Mouse (Mus musculus): Measurements from ENCODE around the gene Prim2. TPM values are rescaled to one million over a fixed set of nuclear protein-coding genes. Genes with fewer than 3 reads are reported as not detected.
"Not testable (repeated sequence)": the region's sequence is repeated elsewhere in the genome, so short reads cannot be mapped to it uniquely, and the experiment has no call there.

The Prim2 gene
- polyA plus RNA-seq, 1 experiment: 28.3 TPM

DNA sequence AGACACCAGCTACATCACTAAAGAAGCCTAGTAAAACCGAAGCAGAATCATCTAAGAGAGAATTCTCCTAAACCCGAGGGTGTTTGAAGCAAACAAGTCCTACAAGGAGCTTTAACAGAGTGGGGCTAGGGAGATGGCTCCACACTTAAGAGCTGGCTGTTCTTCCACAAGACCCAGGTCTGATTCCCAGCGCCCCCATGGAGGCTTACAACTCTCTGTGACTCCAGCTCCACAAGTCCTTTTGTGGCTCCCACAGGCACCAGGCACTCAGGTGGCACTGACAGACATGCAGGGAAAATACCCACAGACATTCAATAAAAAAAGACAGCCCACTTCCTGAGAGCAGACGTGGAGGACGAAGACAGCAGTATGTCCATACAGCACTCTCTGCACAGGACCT, 29.5 kb downstream of the Prim2 start:
- H3K4me3 ChIP-seq (ENCODE audit: insufficient read depth, low read length): no peak overlapping the region
- no peak for TF ChIP-seq CTCF (IDR thresholded peaks at IDR 0.05; ENCODE audit: borderline replicate concordance, insufficient read depth, low read length)
- TF ChIP-seq POLR2A (IDR thresholded peaks at IDR 0.05; ENCODE audit: low read depth, low read length): no peak
- H3K27ac ChIP-seq (ENCODE audit: insufficient read depth, low read length): no peak overlapping the region

DNA sequence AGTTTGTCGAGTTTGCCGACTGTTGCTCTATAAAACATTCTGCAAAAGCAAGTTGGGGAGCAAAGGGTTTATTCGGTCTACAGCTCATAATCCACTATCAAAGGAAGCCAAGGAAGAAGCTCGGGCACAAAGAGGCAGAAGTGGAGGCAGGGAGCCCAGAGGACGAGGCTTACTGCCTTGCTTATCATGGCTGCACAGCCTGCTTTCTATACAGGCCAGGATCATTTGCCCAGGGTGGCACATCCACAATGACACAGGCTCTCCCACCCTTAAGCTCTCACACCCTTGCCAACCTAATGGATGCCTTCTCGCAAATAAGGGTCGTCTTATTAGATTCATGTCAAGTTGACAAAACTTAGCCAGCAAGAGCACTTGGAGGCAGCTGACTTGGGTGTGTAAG, 30.4 kb downstream of the Prim2 start:
- no peak overlapping the region for H3K4me3 ChIP-seq (ENCODE audit: insufficient read depth, low read length)
- H3K4me1 ChIP-seq (ENCODE audit: control insufficient read depth, insufficient read depth, low read length): no peaks in the 10 kb centered on the region
- H3K27ac ChIP-seq (ENCODE audit: insufficient read depth, low read length): no peak overlapping the region
- TF ChIP-seq POLR2A (IDR thresholded peaks at IDR 0.05; ENCODE audit: low read depth, low read length) (no peak), CTCF (IDR thresholded peaks at IDR 0.05; ENCODE audit: borderline replicate concordance, insufficient read depth, low read length) (no peak)

More for the DNA sequence above, 29.5 kb downstream of the Prim2 start:
- no peaks in the 10 kb centered on the region for H3K4me1 ChIP-seq (ENCODE audit: control insufficient read depth, insufficient read depth, low read length)

DNA sequence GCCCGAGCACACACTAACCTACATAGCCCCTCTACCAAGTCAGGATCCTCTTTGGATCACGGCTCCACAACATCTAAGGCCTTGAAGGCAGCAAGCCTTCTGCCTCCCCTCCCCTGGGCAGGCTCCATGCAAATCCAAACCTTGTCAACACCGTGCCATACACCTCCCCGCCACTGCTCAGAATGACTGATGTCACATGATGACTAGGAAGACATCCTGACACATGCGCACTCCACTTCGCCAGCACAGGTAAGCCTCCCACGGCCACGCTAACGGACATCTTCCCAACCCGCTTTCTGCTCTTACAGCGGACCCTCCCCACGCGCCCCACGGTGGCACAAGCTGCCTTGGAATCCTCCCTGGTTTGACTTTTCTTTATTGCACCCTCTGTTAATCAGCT, 31.8 kb downstream of the Prim2 start:
- Histone ChIP-seq H3K27ac (ENCODE audit: insufficient read depth, low read length) (no peak overlapping the region), H3K4me1 (ENCODE audit: control insufficient read depth, insufficient read depth, low read length) (no peaks in the 10 kb centered on the region), H3K4me3 (ENCODE audit: insufficient read depth, low read length) (no peak overlapping the region)
- TF ChIP-seq CTCF (IDR thresholded peaks at IDR 0.05; ENCODE audit: borderline replicate concordance, insufficient read depth, low read length) (no peak), POLR2A (IDR thresholded peaks at IDR 0.05; ENCODE audit: low read depth, low read length) (no peak)

DNA sequence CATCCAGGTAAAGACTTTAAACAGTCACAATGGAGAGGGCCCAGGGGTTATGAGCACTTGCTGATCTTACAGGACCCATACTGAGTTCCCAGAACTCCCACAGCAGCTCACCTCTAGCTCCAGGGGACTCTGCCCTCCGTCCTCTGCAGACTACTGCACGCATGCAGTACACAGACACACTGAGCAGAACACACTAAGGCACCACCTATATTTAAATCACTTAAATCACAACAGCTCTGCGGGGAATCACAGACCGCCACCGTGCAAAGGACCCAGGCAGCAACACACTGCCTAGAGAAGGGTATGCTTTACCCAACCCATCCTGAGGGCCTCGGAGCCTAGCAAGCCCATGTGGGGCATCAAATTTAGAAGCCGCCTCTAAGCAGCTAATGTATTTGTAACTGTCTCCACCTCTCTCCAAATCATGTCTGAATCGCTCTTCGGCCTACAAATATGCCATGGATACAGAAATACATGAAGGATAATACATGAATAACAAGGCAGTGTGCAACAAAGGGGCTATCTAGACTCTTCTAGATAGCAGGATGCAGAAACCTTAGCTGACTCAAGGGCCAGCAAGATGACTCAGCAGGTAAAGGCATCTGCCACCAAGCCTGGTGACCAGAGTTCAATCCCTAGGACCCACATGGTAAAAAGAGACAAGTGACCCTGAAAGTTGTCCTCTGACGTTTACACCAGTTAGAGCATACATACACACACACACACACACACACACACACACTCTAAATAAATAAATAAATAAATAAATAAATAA, 33.0 kb downstream of the Prim2 start:
- H3K4me3 ChIP-seq (ENCODE audit: insufficient read depth, low read length): no peak overlapping the region
- TF ChIP-seq POLR2A (IDR thresholded peaks at IDR 0.05; ENCODE audit: low read depth, low read length) (no peak), CTCF (IDR thresholded peaks at IDR 0.05; ENCODE audit: borderline replicate concordance, insufficient read depth, low read length) (no peak)
- H3K4me1 ChIP-seq (ENCODE audit: control insufficient read depth, insufficient read depth, low read length): no peaks in the 10 kb centered on the region
- no peak overlapping the region for H3K27ac ChIP-seq (ENCODE audit: insufficient read depth, low read length)

DNA sequence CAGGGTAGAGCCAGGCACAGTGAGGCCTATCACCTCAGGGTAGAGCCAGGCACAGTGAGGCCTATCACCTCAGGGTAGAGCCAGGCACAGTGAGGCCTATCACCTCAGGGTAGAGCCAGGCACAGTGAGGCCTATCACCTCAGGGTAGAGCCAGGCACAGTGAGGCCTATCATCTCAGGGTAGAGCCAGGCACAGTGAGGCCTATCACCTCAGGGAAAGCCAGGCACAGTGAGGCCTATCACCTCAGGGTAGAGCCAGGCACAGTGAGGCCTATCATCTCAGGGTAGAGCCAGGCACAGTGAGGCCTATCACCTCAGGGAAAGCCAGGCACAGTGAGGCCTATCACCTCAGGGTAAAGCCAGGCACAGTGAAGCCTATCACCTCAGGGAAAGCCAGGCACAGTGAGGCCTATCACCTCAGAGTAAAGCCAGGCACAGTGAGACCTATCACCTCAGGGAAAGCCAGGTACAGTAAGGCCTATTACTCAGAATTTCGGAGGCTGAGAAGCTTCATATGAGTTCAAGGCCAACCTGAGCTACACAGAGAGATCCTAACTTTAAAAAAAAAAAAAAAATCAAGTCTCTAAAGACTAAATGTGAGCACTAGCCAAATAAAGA, 38.5 kb downstream of the Prim2 start:
- H3K4me1 ChIP-seq (ENCODE audit: control insufficient read depth, insufficient read depth, low read length); H3K4me3 ChIP-seq (ENCODE audit: insufficient read depth, low read length); H3K27ac ChIP-seq (ENCODE audit: insufficient read depth, low read length): not testable (repeated sequence)

DNA sequence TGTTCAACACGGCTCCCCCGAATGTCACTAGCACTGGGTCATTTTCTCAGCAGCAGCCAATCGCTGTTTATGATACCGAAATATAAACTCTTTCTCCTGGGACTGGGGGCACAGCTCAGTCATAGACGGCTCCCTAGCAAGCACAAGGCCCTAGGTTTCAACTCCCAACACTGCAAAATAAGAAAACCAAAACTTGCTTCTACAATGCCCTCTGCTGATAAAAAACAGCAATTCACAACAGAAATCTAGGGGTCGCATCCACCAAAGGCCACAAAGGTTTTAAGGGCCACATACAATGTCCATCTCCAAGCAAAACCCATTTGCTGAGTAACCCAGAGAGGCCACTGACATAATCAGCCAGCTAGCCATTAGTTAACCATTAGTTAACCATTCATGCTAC, 41.8 kb downstream of the Prim2 start:
- H3K4me3 ChIP-seq (ENCODE audit: insufficient read depth, low read length): no peak overlapping the region
- no peak overlapping the region for H3K27ac ChIP-seq (ENCODE audit: insufficient read depth, low read length)
- H3K4me1 ChIP-seq (ENCODE audit: control insufficient read depth, insufficient read depth, low read length): no peaks in the 10 kb centered on the region
- no peak for TF ChIP-seq POLR2A (IDR thresholded peaks at IDR 0.05; ENCODE audit: low read depth, low read length)
- no peak for TF ChIP-seq CTCF (IDR thresholded peaks at IDR 0.05; ENCODE audit: borderline replicate concordance, insufficient read depth, low read length)

DNA sequence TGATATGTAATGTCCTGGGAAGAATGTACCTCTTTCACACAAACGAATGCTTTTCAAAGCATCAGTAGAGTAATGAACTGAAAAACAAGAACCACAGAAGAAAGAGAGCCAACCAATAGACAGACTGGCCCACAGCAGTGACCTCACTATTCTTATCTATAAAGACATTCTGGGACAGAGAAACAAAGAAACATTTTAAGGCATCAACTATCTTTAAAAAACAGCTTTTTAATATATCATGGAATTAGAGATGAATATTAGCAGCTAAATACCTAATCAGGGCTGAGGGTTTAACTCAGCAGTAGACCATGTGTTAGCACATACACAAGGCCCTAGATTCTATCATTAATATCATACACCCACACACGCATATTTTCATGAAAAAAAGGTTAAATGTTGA, 42.5 kb downstream of the Prim2 start:
- H3K27ac ChIP-seq (ENCODE audit: insufficient read depth, low read length): no peak overlapping the region
- H3K4me3 ChIP-seq (ENCODE audit: insufficient read depth, low read length): no peak overlapping the region
- TF ChIP-seq CTCF (IDR thresholded peaks at IDR 0.05; ENCODE audit: borderline replicate concordance, insufficient read depth, low read length): no peak
- TF ChIP-seq POLR2A (IDR thresholded peaks at IDR 0.05; ENCODE audit: low read depth, low read length): no peak
- H3K4me1 ChIP-seq (ENCODE audit: control insufficient read depth, insufficient read depth, low read length): no peaks in the 10 kb centered on the region

DNA sequence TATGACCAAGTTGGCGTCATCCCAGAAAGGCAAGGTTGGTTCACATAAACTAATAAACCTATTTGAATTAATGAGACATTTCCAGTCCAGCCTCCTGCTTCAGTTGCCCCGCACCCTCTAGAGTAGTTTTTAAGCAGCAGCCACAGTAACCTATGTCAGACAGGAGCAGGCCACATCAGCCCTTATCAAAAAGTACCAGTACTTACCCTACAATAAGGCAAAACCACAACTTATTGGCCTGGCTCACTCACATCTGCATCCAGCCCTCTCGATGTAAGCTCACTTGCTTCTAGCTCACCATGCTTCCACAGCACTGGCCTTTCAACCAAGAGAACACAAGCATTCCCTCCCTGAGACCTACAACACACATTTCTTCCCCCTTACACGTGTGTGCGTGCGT, 44.7 kb downstream of the Prim2 start:
- Histone ChIP-seq H3K27ac (ENCODE audit: insufficient read depth, low read length) (no peak overlapping the region), H3K4me3 (ENCODE audit: insufficient read depth, low read length) (no peak overlapping the region), H3K4me1 (ENCODE audit: control insufficient read depth, insufficient read depth, low read length) (no peaks in the 10 kb centered on the region)
- TF ChIP-seq POLR2A (IDR thresholded peaks at IDR 0.05; ENCODE audit: low read depth, low read length) (no peak), CTCF (IDR thresholded peaks at IDR 0.05; ENCODE audit: borderline replicate concordance, insufficient read depth, low read length) (no peak)

DNA sequence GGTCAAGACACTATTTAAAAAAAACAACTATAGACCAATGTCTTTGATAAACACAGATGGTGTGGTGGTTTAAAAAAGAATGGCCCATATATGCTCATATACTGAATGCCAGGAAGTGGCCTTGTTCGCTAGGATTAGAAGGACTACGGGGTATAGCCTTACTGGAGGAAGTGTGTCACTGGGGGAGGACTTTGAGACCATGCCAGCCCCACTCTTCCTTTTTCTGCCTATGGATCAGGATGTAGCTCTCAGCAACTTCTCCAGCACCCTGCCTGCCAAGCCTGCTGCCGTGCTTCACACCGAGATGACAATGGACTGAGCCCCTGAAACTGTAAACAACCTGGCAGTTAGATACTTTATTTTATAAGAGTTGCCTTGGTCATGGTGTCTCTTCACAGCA, 45.2 kb downstream of the Prim2 start:
- Histone ChIP-seq H3K27ac (ENCODE audit: insufficient read depth, low read length) (no peak overlapping the region), H3K4me3 (ENCODE audit: insufficient read depth, low read length) (no peak overlapping the region), H3K4me1 (ENCODE audit: control insufficient read depth, insufficient read depth, low read length) (no peaks in the 10 kb centered on the region)
- no peak for TF ChIP-seq POLR2A (IDR thresholded peaks at IDR 0.05; ENCODE audit: low read depth, low read length)
- no peak for TF ChIP-seq CTCF (IDR thresholded peaks at IDR 0.05; ENCODE audit: borderline replicate concordance, insufficient read depth, low read length)

DNA sequence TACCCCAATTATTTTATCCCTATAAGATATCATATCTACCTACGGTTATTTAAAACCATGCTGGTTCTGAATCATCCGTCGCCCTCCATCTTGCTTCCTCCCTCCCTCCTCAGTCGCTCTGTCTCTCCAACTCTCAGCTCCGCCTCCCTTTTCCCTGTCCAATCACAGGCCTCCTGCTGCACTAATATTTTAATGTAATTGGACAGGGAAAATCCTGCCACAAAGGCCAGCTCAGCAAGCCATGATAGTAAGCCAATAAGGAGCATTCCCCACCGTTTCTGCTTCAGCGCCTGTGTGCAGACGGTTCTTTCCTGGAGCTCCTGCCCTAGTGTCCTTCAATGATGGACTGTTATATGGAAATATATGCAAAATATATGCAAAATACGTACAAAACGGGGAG, 47.8 kb downstream of the Prim2 start:
- no peak overlapping the region for H3K4me3 ChIP-seq (ENCODE audit: insufficient read depth, low read length)
- H3K27ac ChIP-seq (ENCODE audit: insufficient read depth, low read length): no peak overlapping the region
- no peaks in the 10 kb centered on the region for H3K4me1 ChIP-seq (ENCODE audit: control insufficient read depth, insufficient read depth, low read length)
- TF ChIP-seq CTCF (IDR thresholded peaks at IDR 0.05; ENCODE audit: borderline replicate concordance, insufficient read depth, low read length) (no peak), POLR2A (IDR thresholded peaks at IDR 0.05; ENCODE audit: low read depth, low read length) (no peak)
